Mouse (Mus musculus): Measurements from ENCODE around the gene Limk2. TPM values are rescaled to one million over a fixed set of nuclear protein-coding genes. Genes with fewer than 3 reads are reported as not detected.

Gene Limk2
- polyA plus RNA-seq, 1 experiment from 2014 or later = 68.8 TPM

- no peak overlapping the region for H3K4me3 ChIP-seq
- peaks cover 12% of the 10 kb centered on the region; the same call in 1 of the 2 replicates for H3K4me1 ChIP-seq
- H3K27ac ChIP-seq = no peak overlapping the region
- no peak for DNase-seq (ENCODE audit: low spot score)
- WGBS = 78% methylated on average over 7 of the region's 7 CpGs
- H3K27me3 ChIP-seq (ENCODE audit: insufficient read depth, poor library complexity, severe bottlenecking) = no peaks in the 10 kb centered on the region
- H3K9me3 ChIP-seq = no peaks in the 10 kb centered on the region; the same call in 1 of the 2 replicates
- H3K36me3 ChIP-seq = no peaks in the 10 kb centered on the region
Measured at GRCm38 (mm10) chr11:3404287-3405047, 4.5 kb downstream of the Limk2 start.

- Histone ChIP-seq H3K27me3 (ENCODE audit: insufficient read depth, poor library complexity, severe bottlenecking) (no peaks in the 10 kb centered on the region), H3K27ac (no peak overlapping the region), H3K4me3 (no peak overlapping the region), H3K4me1 (peaks cover 4% of the 10 kb centered on the region; the same call in 1 of the 2 replicates), H3K36me3 (no peaks in the 10 kb centered on the region), H3K9me3 (no peaks in the 10 kb centered on the region; the same call in 1 of the 2 replicates)
- no peak for DNase-seq (ENCODE audit: low spot score)
- 54% methylated on average over 3 of the region's 3 CpGs for WGBS
Measured at GRCm38 (mm10) chr11:3403024-3403423, 6.0 kb downstream of the Limk2 start.

DNA sequence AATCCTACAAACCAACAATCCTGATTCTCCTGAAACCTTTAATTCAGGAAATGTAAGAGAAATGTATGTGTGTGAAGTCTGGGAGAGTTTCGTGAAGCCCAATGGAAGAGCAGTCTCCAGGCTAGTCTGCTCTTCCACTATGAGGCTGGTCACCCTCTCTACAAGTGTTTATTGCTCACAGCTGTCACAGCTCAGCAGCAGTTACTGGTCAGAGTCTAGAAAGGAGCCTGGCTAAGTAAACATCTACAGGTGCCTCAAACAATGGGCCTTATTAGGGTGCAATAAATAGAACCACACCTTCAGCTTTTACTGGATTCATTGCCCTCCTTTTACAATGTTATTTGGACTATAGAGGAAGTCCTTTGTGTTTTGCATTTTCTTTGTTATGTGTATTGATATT is 10.7 kb downstream of the Limk2 start:
- WGBS = 97% methylated on average over 1 of the region's 1 CpGs
- no peak overlapping the region for H3K4me3 ChIP-seq
- no peaks in the 10 kb centered on the region; the same call in 1 of the 2 replicates for H3K9me3 ChIP-seq
- no peak for DNase-seq (ENCODE audit: low spot score)
- H3K36me3 ChIP-seq = peaks cover 20% of the 10 kb centered on the region; the same call in 1 of the 2 replicates
- H3K27ac ChIP-seq = no peak overlapping the region
- peaks cover 6% of the 10 kb centered on the region; the same call in 1 of the 2 replicates for H3K4me1 ChIP-seq
- H3K27me3 ChIP-seq (ENCODE audit: insufficient read depth, poor library complexity, severe bottlenecking) = no peaks in the 10 kb centered on the region

- peaks cover 9% of the 10 kb centered on the region for H3K4me1 ChIP-seq
- H3K9me3 ChIP-seq = no peaks in the 10 kb centered on the region
- peaks cover 28% of the 10 kb centered on the region; the same call in 1 of the 2 replicates for H3K36me3 ChIP-seq
- H3K27ac ChIP-seq = no peak overlapping the region
- H3K27me3 ChIP-seq (ENCODE audit: insufficient read depth, poor library complexity, severe bottlenecking) = no peaks in the 10 kb centered on the region
- no peak overlapping the region for H3K4me3 ChIP-seq
- WGBS = 75% methylated on average over 8 of the region's 8 CpGs
- DNase-seq (ENCODE audit: low spot score) = no peak
Measured at GRCm38 (mm10) chr11:3396562-3396961, 12.4 kb downstream of the Limk2 start.

- H3K4me1 ChIP-seq = peaks cover 9% of the 10 kb centered on the region
- H3K36me3 ChIP-seq = peaks cover 28% of the 10 kb centered on the region; the same call in 1 of the 2 replicates
- 76% methylated on average over 3 of the region's 3 CpGs for WGBS
- no peak overlapping the region for H3K4me3 ChIP-seq
- no peak overlapping the region for H3K27ac ChIP-seq
- no peaks in the 10 kb centered on the region for H3K9me3 ChIP-seq
- no peak for DNase-seq (ENCODE audit: low spot score)
- no peaks in the 10 kb centered on the region for H3K27me3 ChIP-seq (ENCODE audit: insufficient read depth, poor library complexity, severe bottlenecking)
Measured at GRCm38 (mm10) chr11:3396091-3396490, 12.9 kb downstream of the Limk2 start.

DNA sequence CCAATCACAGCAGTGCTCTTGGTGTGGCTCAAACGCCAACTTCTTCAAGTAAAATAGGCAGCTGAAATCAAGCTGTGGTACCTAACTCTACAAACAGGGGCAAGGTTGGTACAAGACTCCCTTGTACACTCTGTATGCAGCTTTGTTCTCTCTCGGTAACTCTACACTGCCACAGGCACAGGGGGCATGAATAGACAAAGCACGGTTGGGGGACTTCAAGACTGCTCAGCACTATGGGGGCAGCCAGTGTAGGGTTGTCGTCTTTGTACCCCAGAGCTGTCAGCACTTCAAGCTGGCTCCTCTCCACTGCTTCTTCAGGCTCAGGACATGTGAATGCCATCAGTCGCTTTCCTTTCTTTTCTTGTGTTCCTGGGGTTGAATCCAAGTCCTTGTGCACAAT is 14.5 kb downstream of the Limk2 start:
- H3K27ac ChIP-seq = no peak overlapping the region
- 55% methylated on average over 5 of the region's 5 CpGs for WGBS
- H3K4me1 ChIP-seq = peaks cover 14% of the 10 kb centered on the region
- H3K27me3 ChIP-seq (ENCODE audit: insufficient read depth, poor library complexity, severe bottlenecking) = no peaks in the 10 kb centered on the region
- no peak overlapping the region for H3K4me3 ChIP-seq
- no peaks in the 10 kb centered on the region for H3K9me3 ChIP-seq
- no peak for DNase-seq (ENCODE audit: low spot score)
- peaks cover 28% of the 10 kb centered on the region; the same call in 1 of the 2 replicates for H3K36me3 ChIP-seq

GRCm38 (mm10) chr11:3392526-3392925 is 16.5 kb downstream of the Limk2 start:
- H3K9me3 ChIP-seq = no peaks in the 10 kb centered on the region
- no peak overlapping the region for H3K4me3 ChIP-seq
- whole genome bisulfite sequencing = 63% methylated on average over 8 of the region's 8 CpGs
- H3K27me3 ChIP-seq (ENCODE audit: insufficient read depth, poor library complexity, severe bottlenecking) = no peaks in the 10 kb centered on the region
- no peak for DNase-seq (ENCODE audit: low spot score)
- no peak overlapping the region for H3K27ac ChIP-seq
- peaks cover 32% of the 10 kb centered on the region for H3K36me3 ChIP-seq
- H3K4me1 ChIP-seq = peaks cover 14% of the 10 kb centered on the region

DNA sequence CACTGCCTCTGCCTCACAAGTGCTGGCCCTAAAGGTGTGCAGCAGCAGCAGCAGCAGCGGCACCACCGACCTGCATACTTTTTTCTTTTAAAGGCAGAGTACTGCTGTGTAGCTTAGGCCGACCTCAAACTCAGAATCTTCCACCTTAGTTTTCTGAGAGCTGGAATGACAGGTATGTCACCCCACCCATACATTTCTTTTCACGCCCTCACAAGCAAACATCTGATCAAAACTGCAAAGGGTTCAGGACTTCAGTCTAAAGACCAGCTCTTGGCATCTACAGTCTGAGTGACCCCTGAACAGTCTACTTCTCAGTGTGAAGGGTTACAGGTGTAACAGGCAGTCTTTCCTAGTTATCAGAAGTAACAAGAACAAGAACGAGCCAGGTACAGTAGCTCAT is 18.2 kb downstream of the Limk2 start:
- 84% methylated on average over 5 of the region's 5 CpGs for WGBS
- Histone ChIP-seq H3K4me3 (no peak overlapping the region), H3K9me3 (no peaks in the 10 kb centered on the region), H3K4me1 (peaks cover 25% of the 10 kb centered on the region), H3K27ac (no peak overlapping the region), H3K27me3 (ENCODE audit: insufficient read depth, poor library complexity, severe bottlenecking) (no peaks in the 10 kb centered on the region), H3K36me3 (peaks cover 19% of the 10 kb centered on the region)
- DNase-seq (ENCODE audit: low spot score) = no peak

- H3K4me1 ChIP-seq = peaks cover 25% of the 10 kb centered on the region
- WGBS = 69% methylated on average over 5 of the region's 5 CpGs
- no peaks in the 10 kb centered on the region for H3K9me3 ChIP-seq
- H3K27me3 ChIP-seq (ENCODE audit: insufficient read depth, poor library complexity, severe bottlenecking) = no peaks in the 10 kb centered on the region
- no peak overlapping the region for H3K4me3 ChIP-seq
- no peak overlapping the region for H3K27ac ChIP-seq
- peaks cover 14% of the 10 kb centered on the region for H3K36me3 ChIP-seq
- DNase-seq (ENCODE audit: low spot score) = no peak
Measured at GRCm38 (mm10) chr11:3389996-3390395, 19.0 kb downstream of the Limk2 start.

DNA sequence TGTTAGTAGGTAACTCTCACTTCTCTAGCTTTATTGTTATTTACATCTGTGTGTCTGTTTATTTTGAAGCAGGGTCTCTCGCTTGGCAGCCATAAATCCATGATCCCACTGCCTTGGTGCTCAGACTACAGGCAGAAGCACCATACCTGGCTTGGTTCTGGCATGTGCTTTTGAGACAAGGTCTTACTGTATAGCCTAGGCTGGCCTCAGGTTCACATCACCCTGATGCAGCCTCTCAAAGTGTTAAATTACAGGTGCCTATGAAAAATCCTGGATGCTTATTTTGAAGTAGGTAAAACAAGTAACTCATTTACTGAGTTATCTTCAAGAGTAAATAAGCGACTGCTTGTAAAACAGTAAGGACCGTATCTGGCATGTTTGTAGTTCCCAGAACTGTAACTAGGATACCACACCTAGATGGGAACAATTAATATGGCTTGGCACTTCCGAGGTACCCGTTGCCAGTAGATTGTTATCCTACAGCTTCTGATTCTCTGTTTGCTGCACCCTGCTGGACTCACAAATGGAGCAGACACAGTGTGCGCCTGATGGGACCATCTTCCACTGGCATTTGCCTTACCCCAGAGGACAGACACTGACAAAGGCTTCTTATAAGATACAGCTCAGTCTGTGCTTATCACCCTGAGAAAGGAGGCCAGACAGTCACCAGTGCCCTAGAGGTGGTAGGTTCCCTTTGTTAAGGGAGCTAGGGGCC is 21.4 kb downstream of the Limk2 start:
- peaks cover 24% of the 10 kb centered on the region for H3K36me3 ChIP-seq
- H3K4me1 ChIP-seq = peaks cover 16% of the 10 kb centered on the region
- no peaks in the 10 kb centered on the region for H3K27me3 ChIP-seq (ENCODE audit: insufficient read depth, poor library complexity, severe bottlenecking)
- no peaks in the 10 kb centered on the region for H3K9me3 ChIP-seq
- H3K27ac ChIP-seq = no peak overlapping the region; the same call in 1 of the 2 replicates
- 84% methylated on average over 6 of the region's 6 CpGs for WGBS
- no peak for DNase-seq (ENCODE audit: low spot score)
- no peak overlapping the region for H3K4me3 ChIP-seq

- no peak overlapping the region for H3K4me3 ChIP-seq
- H3K36me3 ChIP-seq = peaks cover 24% of the 10 kb centered on the region
- peak overlapping the region; percentile 64 for H3K27ac ChIP-seq
- 9% methylated on average over 4 of the region's 4 CpGs for WGBS
- DNase-seq (ENCODE audit: low spot score) = peak; percentile 93
- peaks cover 16% of the 10 kb centered on the region for H3K4me1 ChIP-seq
- H3K27me3 ChIP-seq (ENCODE audit: insufficient read depth, poor library complexity, severe bottlenecking) = no peaks in the 10 kb centered on the region
- no peaks in the 10 kb centered on the region for H3K9me3 ChIP-seq
Measured at GRCm38 (mm10) chr11:3386941-3387368, 22.0 kb downstream of the Limk2 start.

DNA sequence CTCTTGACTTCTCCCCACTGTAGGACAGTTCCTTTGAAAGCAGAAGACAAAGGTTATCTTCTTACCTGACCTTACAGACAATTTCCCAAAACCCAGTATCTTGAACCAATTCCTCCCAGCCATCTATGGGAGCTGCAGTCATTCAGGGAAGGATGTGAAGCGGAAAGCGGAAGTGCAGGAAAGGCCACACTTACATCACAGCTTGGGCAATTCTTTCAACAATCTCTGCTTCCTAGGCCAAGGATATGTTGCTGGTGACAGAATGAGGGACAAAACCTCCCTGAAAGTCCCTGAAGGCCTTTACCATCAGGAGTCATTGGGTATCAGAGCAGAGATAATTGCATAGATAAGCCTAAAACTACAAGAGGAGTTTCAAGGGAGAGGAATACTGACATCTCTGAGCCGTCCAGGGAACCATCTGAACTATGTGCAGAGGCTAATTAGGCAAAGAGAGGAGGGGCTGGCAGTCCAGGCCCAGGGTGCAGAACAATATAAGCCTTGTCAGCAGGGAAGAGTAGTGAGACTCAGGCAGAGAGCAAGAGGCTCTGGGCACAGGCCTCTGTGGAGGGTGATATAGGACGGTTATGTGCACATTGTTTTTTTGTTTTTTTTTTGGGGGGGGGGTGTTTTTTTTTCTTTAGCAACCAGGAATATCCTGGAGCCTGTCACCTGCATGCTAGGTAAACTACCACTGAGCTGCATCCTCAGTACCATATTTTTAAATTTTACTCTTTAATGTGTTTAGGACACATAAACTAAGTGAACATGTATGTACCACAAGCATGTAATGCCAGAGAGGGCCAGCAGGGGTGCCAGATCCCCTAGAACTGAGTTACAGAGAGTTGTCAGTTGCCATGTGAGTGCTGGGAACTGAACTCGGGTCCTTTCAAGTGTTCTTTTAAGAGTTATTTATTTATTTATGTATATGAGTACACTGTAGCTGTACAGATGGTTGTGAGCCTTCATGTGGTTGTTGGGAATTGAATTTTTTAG is 26.1 kb downstream of the Limk2 start:
- Histone ChIP-seq H3K9me3 (no peaks in the 10 kb centered on the region), H3K4me3 (no peak overlapping the region), H3K27ac (no peak overlapping the region), H3K4me1 (peaks cover 15% of the 10 kb centered on the region), H3K36me3 (peaks cover 27% of the 10 kb centered on the region), H3K27me3 (ENCODE audit: insufficient read depth, poor library complexity, severe bottlenecking) (no peaks in the 10 kb centered on the region)
- no peak for DNase-seq (ENCODE audit: low spot score)
- WGBS = 72% methylated on average over 5 of the region's 5 CpGs
